Mouse (Mus musculus) kidney, embryonic 16.5 days (tissue): ENCODE measurements around the gene Ciao1. TPM values are rescaled to one million over a fixed set of nuclear protein-coding genes. Genes with fewer than 3 reads are reported as not detected.
A peak's percentile ranks its signal among the peaks of the same experiment; 100 is the strongest.

Source experiments
- ATAC-seq: fragments of 200-750 bp; cut with Nextera tagmentation; 2 replicates; pipeline ENCODE4 v1.8.0; 2017; ENCODE audit warnings: moderate TSS enrichment; ENCODE audit not compliant: low FRiP score, low TSS enrichment
- H3K27ac ChIP-seq: fragments of 300-500 bp; sonication (generic); 2 replicates; pipeline ENCODE4 v1.5.1; 2014; ENCODE audit warnings: low read length
- H3K27me3 ChIP-seq: fragments of 300-500 bp; sonication (generic); 2 replicates; pipeline ENCODE4 v1.6.1; 2014; ENCODE audit warnings: low read length, control low read depth, mixed read lengths; ENCODE audit not compliant: insufficient read depth
- H3K36me3 ChIP-seq: fragments of 300-500 bp; sonication (generic); 2 replicates; pipeline ENCODE4 v1.6.1; 2014; ENCODE audit warnings: low read length, control low read depth, mixed read lengths; ENCODE audit not compliant: insufficient read depth
- H3K4me1 ChIP-seq: fragments of 300-500 bp; sonication (generic); 2 replicates; pipeline ENCODE4 v1.6.1; 2014; ENCODE audit warnings: low read length, control low read depth, mixed read lengths; ENCODE audit not compliant: insufficient read depth
- H3K4me2 ChIP-seq: fragments of 300-500 bp; sonication (generic); replicated peaks from 2 replicates; pipeline ENCODE4 v1.6.1; 2014; ENCODE audit warnings: low read depth, low read length
- H3K4me3 ChIP-seq: fragments of 300-500 bp; sonication (generic); 2 replicates; pipeline ENCODE4 v1.5.1; 2014; ENCODE audit warnings: mild to moderate bottlenecking, low read length
- H3K9ac ChIP-seq: fragments of 300-500 bp; sonication (generic); replicated peaks from 2 replicates; pipeline ENCODE4 v1.6.1; 2014; ENCODE audit warnings: low read length
- H3K9me3 ChIP-seq: fragments of 300-500 bp; sonication (generic); 2 replicates; pipeline ENCODE4 v1.6.1; 2016; ENCODE audit warnings: low read length, control low read depth
- WGBS: fragments of 180-500 bp; shearing (Covaris S2); extraction: QIAGEN DNeasy Blood & Tissue Kit; methylation state at CpG from one replicate; pipeline ENCODE4 v1.1.7; 2014; 5-methylcytosine and 5-hydroxymethylcytosine counted together
- polyA plus RNA-seq: library from polyadenylated mRNA; unstranded; fragments of >200 nt; fragmentation: Nextera tagmentation; extraction: Ambion mirVana; gene quantifications from 2 replicates; pipeline ENCODE4 v1.2.1, GENCODE M21; 2015

Ciao1 gene
- polyA plus RNA-seq, 1 experiment from 2014 or later, result 81.7 TPM

DNA sequence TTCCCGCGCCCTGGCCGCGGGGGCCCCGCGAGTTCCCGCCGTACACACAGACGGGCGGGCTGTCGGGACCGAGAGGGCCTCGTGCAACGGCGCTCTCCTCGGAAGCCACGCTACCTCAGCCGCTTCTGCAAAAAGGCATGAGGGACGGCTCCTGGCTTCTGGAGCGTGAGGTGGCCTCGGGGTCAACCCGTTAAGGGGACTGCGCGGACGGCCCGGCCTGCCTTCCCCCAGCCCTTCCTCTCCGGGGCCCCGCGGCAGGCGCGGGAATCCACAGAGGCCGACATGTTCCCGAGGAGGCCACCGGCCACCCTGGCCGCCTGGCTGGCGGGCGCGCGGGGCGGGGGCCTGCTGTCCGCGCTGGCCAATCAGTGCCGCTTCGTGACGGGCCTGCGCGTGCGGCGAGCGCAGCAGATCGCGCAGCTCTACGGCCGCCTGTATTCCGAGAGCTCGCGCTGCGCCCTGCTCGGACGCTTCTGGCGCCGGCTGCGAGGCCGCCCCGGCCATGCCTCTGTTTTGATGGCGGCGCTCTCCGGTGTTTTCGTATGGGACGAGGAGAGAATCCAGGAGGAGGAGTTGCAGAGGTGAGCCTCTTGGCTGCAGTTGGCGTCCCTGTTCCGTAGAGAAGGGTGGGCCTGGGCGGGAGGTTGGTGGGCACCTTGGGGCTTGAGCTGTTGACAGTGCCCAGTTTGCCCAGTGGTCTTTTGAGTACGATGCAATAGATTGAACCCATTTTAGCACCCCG lies 22.9 kb upstream of the Ciao1 start:
- no peaks in the 10 kb centered on the region for H3K9me3 ChIP-seq
- no peaks in the 10 kb centered on the region for H3K36me3 ChIP-seq
- under 1% methylated on average over 70 of the region's 75 CpGs for WGBS
- peak overlapping the region; percentile 97 for H3K4me3 ChIP-seq
- H3K4me1 ChIP-seq, result peaks cover 6% of the 10 kb centered on the region
- peak; percentile 96 for ATAC-seq
- peak overlapping the region; percentile 99 for H3K27ac ChIP-seq
- peak overlapping the region; percentile 79 for H3K4me2 ChIP-seq
- H3K27me3 ChIP-seq, result no peaks in the 10 kb centered on the region
- peak overlapping the region; percentile 89 for H3K9ac ChIP-seq

DNA sequence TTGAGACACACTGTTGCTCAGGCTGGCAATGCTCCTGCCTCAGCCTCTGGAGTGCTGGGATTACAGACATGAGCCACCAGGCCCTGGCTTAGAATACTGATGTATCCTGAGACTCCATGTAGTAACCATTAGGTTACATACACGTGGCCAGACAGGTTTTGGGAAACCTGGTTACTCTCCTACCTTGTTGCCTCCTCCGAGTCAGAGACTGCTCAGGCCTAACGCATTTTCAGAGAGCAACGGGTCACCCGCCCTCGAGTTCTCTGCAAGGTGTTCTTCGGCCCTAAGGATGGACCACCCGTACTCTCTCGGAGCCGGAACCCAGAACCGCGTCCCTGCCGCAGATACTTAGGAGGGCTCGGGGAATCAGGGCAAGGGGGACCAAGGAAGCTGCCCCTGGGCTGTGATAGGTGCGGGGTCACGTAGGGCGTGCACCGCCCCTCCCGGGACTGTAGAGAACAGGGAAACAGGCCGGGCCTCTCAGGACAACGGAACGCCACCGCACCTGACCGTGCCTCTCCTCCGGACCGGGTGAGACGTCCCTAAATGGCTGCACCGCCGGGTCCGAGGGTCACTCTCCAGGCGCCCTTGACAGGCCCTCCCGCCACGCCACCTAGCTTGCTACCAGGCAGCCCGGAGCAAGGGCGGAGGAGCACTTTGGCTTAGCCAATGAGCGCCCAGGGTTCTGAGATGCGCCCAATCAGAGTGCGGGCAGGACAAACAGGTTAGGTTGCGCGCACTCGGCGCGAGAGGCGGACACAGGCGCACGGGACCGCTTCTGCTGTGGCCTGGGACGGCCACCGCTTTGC lies 22.1 kb upstream of the Ciao1 start, which contains the start of gene Stard7:
Gene Stard7 (plus strand): TSS at position 728 of the 809 bp plus-strand sequence.
- Histone ChIP-seq H3K4me2 (peak within 1 kb of the TSS; percentile 79), H3K36me3 (no peaks in the 10 kb centered on the region), H3K27me3 (no peaks in the 10 kb centered on the region), H3K9ac (peak within 1 kb of the TSS; percentile 89), H3K9me3 (no peaks in the 10 kb centered on the region), H3K4me3 (peak within 1 kb of the TSS; percentile 97), H3K4me1 (peaks cover 3% of the 10 kb centered on the region), H3K27ac (peak within 1 kb of the TSS; percentile 99)
- under 1% methylated on average over 45 of the region's 49 CpGs for WGBS
- peak; percentile 99 for ATAC-seq

DNA sequence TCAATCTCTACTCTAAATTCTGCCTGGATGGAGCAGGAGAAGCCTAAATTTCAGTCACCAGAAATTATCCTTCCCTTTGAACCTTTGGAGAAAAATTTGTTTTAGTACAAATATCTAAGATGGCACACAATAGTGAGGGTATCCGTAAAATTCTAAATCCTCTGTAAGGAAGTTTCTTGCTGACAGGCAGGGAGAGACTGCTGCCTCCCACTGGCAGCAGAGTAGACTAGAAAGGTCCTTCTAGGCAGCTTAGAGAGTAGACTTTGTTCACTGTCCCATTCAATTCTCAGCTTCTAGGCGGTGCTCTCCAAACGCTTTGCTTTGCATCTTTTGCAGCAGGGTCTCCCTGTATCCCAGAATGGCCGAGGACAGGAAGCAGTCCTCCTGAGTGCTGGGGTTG lies 20.2 kb upstream of the Ciao1 start:
- no peak overlapping the region for H3K27ac ChIP-seq
- H3K9ac ChIP-seq, result no peak overlapping the region
- H3K36me3 ChIP-seq, result no peaks in the 10 kb centered on the region
- no peaks in the 10 kb centered on the region for H3K27me3 ChIP-seq
- no peak overlapping the region for H3K4me2 ChIP-seq
- WGBS, result 54% methylated on average over 4 of the region's 4 CpGs
- no peak overlapping the region for H3K4me3 ChIP-seq
- H3K4me1 ChIP-seq, result peaks cover 3% of the 10 kb centered on the region
- no peaks in the 10 kb centered on the region for H3K9me3 ChIP-seq
- no peak for ATAC-seq

DNA sequence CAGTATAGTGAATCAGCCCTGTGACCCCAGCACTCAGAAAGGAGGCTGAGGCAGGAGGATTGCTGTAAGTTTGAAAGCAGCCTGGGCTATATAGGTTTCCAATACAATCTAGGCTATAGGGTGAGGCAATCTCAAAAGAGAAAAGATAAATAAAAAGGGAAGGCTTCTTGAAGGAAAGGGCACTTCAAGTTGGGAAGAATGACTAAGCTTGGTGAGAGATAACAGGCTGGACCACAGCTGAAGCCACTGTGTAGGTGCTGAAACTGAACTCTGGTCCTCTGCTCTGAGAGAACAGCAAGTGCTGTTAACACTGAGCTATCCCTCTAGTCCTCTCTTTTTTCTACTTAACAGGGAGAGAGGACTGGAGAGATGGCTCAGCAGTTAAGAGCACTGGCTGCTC lies 14.9 kb upstream of the Ciao1 start:
- ATAC-seq, result no peak
- Histone ChIP-seq H3K27ac (no peak overlapping the region), H3K27me3 (no peaks in the 10 kb centered on the region), H3K4me3 (no peak overlapping the region), H3K4me1 (no peaks in the 10 kb centered on the region), H3K36me3 (peaks cover 23% of the 10 kb centered on the region), H3K4me2 (no peak overlapping the region), H3K9ac (no peak overlapping the region), H3K9me3 (no peaks in the 10 kb centered on the region)

DNA sequence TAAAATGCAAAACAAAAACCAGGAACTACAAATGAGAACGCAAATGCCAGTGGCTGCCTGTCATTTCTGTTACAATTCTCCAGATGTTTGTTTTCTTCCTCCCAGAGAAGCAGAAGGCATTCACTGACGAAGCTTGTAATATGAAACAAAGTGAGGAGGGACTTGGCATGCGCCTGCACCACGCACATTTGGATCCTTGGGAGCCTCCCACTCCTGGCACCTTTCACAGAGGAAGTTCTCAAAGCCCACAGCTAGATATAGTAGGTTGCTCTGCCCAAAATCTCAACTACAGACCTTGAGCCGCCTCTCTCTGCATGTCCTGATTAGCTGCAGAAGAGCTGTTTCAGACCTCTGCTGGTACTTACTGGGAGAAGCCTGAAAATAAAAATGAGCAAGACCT lies 11.7 kb upstream of the Ciao1 start:
- Histone ChIP-seq H3K4me3 (no peak overlapping the region), H3K4me1 (no peaks in the 10 kb centered on the region; the same call in 1 of the 2 replicates), H3K9ac (no peak overlapping the region), H3K36me3 (peaks cover 40% of the 10 kb centered on the region), H3K27ac (no peak overlapping the region), H3K4me2 (no peak overlapping the region), H3K9me3 (no peaks in the 10 kb centered on the region), H3K27me3 (no peaks in the 10 kb centered on the region)
- no peak for ATAC-seq
- 75% methylated on average over 5 of the region's 5 CpGs for WGBS

DNA sequence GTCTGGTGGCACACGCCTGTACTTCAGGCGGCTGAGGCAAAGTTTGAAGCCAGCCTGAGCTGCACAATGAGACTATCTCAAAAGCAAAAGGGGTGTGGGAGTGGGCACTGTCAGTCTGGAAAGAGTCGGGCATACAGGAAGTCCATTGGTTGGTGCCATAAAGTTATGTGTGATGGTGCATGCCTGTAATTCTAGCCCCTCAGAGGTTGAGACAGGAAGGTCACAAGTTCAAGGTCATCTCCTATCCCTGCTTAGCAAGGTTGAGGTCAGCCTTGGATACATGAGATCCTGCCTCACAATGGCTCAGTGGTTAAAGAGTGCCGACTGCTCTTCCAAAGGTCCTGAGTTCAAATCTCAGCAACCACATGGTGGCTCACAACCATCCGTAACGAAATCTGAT lies 7.7 kb upstream of the Ciao1 start:
- no peak overlapping the region for H3K4me2 ChIP-seq
- H3K27me3 ChIP-seq, result no peaks in the 10 kb centered on the region
- ATAC-seq, result no peak
- H3K4me3 ChIP-seq, result no peak overlapping the region
- peaks cover 12% of the 10 kb centered on the region for H3K4me1 ChIP-seq
- WGBS, result 43% methylated on average over 6 of the region's 6 CpGs
- H3K9me3 ChIP-seq, result no peaks in the 10 kb centered on the region
- no peak overlapping the region for H3K9ac ChIP-seq
- H3K36me3 ChIP-seq, result peaks cover 40% of the 10 kb centered on the region
- H3K27ac ChIP-seq, result 0 out of 2 replicates have a peak overlapping the region, but pooled peaks have one; percentile 5

DNA sequence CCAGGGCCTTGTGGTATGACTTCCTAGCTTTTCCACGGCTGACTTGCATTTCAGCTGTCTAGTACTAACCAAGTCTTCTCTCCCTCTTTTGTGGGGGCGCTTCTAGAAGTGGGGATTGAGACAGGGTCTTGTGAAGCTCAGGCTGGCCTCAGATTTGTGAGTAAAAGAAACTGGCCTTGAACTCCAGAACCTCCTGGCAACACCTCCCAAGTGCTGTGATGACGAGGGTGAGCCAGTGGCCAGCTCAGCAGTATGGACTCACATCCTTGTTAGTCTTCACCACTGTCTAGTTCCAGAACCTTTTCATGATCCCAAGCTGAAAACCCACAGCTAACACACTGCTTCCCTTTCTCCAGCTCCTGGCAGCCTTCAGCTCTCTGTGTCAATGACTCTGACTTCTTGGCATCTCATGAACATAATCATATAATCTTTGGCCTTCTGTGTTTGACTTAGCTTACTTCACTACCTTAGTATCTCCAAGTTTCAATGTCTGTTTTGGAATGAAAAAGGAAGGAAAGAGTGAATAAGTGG lies 7.1 kb upstream of the Ciao1 start:
- Histone ChIP-seq H3K4me1 (peaks cover 12% of the 10 kb centered on the region), H3K9ac (no peak overlapping the region), H3K36me3 (peaks cover 38% of the 10 kb centered on the region), H3K27ac (0 out of 2 replicates have a peak overlapping the region, but pooled peaks have one; percentile 5), H3K9me3 (no peaks in the 10 kb centered on the region), H3K27me3 (no peaks in the 10 kb centered on the region), H3K4me2 (no peak overlapping the region), H3K4me3 (no peak overlapping the region)
- no peak for ATAC-seq
- WGBS, result 75% methylated on average over 3 of the region's 3 CpGs

DNA sequence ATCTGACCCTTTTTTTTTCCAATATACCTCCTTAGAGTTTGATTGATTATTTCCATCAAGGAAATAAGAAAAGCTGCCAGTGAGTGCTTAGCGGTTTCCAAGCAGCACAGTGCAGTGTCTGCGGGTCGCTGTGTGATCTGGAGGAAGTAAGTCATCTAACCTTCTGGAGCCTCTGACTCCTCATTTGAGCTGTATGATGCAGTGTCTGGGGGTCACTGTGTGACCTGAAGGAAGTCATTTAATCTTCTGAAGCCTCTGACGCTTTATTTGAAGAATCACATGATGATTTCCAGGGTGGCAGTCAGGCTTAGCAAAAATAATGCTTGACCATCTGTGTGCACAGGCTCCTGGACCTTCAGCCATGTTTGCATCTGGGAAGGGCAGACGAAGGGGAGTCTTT lies 5.2 kb upstream of the Ciao1 start:
- H3K9me3 ChIP-seq, result no peaks in the 10 kb centered on the region
- no peak overlapping the region for H3K4me2 ChIP-seq
- 33% methylated on average over 5 of the region's 5 CpGs for WGBS
- H3K4me3 ChIP-seq, result no peak overlapping the region
- H3K4me1 ChIP-seq, result peaks cover 21% of the 10 kb centered on the region
- H3K36me3 ChIP-seq, result peaks cover 19% of the 10 kb centered on the region
- no peak for ATAC-seq
- 0 out of 2 replicates have a peak overlapping the region, but pooled peaks have one; percentile 37 for H3K27ac ChIP-seq
- no peaks in the 10 kb centered on the region for H3K27me3 ChIP-seq
- no peak overlapping the region for H3K9ac ChIP-seq

DNA sequence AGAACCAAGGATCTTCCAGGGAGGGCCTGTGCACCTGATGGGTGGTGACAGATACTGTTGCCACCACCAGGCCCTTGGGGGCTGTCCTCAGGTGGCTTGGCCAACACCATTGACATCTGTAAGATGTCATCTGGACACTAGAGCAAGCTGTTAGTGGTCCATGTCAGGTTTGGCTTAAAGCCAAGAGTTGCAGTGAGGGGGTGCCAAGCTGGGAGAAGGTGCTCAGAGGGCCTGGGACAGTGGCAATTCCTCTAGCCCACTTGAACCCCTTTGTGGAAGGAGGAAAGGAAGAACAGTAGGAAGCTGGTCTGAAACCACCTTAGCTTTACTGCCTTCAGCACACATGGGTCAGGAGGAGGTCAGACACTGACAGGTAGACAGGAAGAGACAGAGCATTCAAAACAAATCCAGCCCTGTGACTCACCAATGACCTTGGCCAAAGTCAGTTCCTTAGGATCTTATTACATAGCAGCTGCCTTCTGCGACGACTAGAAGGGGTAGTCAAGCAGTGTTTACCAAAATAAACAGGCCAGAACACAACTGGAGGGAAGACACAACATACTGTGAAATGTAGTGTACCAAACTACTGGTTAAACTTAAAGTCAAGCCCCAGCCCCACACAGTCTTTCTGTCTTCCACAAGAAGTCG lies 4.4 kb upstream of the Ciao1 start:
- Histone ChIP-seq H3K4me2 (no peak overlapping the region), H3K27me3 (no peaks in the 10 kb centered on the region), H3K9me3 (no peaks in the 10 kb centered on the region), H3K4me1 (peaks cover 23% of the 10 kb centered on the region), H3K4me3 (no peak overlapping the region), H3K9ac (no peak overlapping the region), H3K36me3 (peaks cover 12% of the 10 kb centered on the region; the same call in 1 of the 2 replicates), H3K27ac (0 out of 2 replicates have a peak overlapping the region, but pooled peaks have one; percentile 37)
- ATAC-seq, result no peak
- WGBS, result 21% methylated on average over 3 of the region's 3 CpGs
